Mouse (Mus musculus) ZHBTc4 (cell line): ENCODE results near the gene Slc41a3.

ENCODE experiments used
- DNase-seq: peaks from one replicate; pipeline ENCODE4 v3.0.0-alpha.2; 2011; ENCODE audit warnings: low read depth, low spot score

Slc41a3 gene

GRCm38 (mm10) chr6:90597592-90597991 is 6.9 kb upstream of the Slc41a3 start:
- no peak for DNase-seq

DNA sequence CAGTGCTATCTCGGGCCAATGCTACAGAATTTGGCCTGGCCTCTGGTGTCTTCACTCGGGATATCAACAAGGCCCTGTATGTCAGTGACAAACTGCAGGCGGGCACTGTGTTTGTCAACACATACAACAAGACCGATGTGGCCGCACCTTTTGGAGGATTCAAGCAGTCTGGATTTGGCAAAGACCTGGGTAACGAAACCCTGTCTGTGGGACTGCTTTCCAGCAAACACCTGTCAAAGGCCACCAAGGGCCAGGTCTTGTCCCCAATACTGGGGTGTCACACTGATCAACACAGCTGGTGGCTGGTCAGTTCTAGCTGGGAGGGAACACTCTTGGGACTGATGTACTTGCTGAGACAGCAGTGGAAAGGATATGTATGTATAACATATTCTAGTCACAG is 6.3 kb upstream of the Slc41a3 start:
- DNase-seq, result no peak

DNA sequence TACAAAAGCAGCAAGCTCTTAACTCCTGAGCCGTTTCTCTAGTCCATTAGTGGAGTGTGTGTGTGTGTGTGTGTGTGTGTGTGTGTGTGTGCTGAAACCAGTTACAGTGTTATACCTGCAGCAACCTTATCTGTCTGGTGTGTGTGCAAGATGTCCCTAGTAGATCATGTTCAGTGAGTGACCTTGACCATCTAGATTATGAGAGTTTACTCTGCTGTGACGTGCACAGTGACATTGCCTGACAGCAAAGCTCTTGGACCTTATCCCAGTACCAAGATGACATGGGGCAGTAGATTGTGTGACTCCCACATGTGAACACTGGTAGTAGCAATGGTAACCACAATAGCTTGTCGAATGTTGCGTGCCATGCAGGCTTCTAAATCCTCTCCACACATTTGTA is 4.2 kb upstream of the Slc41a3 start:
- no peak for DNase-seq

- DNase-seq, result no peak
Observed at GRCm38 (mm10) chr6:90601736-90602135, 2.8 kb upstream of the Slc41a3 start.

GRCm38 (mm10) chr6:90602304-90602703 is 2.2 kb upstream of the Slc41a3 start:
- DNase-seq, result no peak

GRCm38 (mm10) chr6:90603126-90603525 is 1.4 kb upstream of the Slc41a3 start:
- DNase-seq, result no peak

DNA sequence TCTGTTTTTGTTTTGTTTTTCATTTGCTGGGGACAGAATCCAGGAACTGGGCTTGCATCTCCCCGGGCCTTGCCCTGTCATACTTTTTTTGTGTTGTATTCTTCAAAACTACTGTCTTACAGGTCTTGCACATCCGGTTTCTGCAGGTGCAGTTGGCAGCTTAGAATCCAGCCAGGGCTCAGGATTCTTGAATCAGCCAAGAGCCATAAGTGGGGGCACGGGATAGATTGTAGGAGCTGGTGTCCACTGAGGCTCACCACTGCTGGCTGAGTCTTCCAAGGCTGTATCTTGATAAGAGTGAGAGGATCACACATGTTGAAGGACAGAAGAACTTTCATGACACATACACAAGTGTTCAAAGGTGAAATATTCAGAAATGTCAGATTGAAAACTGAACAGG is 395 bp upstream of the Slc41a3 start:
- DNase-seq, result no peak

- DNase-seq, result no peak
Observed at GRCm38 (mm10) chr6:90605298-90605665, 757 bp downstream of the Slc41a3 start.

GRCm38 (mm10) chr6:90606538-90606937 is 2.0 kb downstream of the Slc41a3 start:
- peak; percentile 87 for DNase-seq

DNA sequence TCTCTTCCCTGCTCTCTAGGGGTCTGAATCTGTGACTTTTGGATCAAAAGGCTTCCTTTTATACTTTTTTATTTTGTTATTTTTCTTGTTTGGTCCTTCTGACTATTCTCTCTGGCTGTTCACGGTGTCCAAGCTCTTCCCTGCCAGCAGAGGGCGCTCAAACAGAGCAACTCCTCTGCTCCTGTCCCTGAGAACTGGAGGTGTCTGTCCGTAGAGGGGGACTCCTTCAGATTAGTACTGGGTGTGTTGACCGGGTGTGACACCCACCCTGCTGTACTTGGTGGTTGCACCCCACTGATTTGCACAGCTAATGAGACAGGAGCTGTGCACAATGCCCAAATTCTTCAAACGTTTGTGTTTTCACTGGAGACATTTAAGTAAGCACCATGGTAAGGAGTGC is 2.7 kb downstream of the Slc41a3 start:
- peak; percentile 88 for DNase-seq

DNA sequence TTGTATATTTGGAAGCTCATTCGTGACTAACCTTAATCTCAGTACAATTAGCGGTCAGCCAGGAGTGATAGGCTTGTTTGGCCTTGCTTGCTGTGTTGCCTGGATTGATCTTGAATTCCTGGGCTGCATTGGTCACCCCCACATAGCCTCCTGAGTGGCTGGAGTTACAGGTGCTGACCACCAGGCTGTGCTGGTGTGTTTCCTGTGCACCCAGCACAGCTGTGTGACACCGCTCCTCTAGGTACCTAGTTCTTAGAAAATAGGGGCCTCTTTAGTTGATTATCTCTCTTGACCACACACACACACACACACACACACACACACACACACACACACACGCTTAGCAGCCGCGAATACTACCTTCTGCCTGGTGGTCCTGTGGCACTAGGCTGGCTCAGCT is 3.7 kb downstream of the Slc41a3 start:
- DNase-seq, result peak; percentile 62

DNA sequence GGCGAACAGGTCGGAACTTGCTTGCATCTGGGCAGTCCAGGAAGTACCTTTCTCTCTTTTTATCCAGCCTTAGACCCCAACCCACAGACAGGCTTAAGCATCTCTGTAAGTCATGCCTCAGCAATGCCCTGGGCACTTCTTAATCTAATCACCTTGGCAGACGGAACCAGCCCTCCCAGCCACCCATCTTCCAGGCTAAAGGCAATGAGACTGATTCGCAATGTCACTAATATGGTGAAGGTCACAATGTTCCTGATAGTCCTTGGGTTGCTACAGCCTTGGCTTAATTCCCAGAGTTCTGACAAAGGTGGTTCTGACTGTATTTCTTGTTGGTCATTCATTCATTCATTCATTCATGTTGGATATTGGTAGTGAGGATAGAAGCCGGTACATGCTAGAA is 5.7 kb downstream of the Slc41a3 start:
- no peak for DNase-seq

DNA sequence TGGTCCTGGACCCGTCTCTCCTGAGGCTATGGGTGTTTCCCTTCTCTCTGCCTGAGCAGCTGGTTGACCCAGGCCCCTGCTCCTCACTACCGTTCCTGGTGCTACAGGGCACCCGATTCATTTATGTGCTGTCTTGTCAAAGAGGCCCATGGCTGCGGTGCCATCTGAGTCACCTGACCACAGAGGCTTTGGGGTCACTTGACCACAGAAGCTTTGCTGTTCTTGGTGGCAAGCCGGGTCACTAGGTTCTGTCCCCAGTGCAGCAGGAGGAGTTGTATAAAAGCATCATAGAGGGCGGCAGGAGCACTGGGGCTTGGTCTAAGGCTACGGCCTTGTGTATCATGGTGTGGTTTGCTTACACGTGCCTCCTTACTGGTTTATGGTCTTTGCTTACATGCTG is 8.8 kb downstream of the Slc41a3 start:
- DNase-seq, result no peak

GRCm38 (mm10) chr6:90615362-90615761 is 10.8 kb downstream of the Slc41a3 start:
- DNase-seq, result no peak

- no peak for DNase-seq
Observed at GRCm38 (mm10) chr6:90615991-90616390, 11.5 kb downstream of the Slc41a3 start.

- no peak for DNase-seq
Observed at GRCm38 (mm10) chr6:90616481-90616880, 12.0 kb downstream of the Slc41a3 start.

DNA sequence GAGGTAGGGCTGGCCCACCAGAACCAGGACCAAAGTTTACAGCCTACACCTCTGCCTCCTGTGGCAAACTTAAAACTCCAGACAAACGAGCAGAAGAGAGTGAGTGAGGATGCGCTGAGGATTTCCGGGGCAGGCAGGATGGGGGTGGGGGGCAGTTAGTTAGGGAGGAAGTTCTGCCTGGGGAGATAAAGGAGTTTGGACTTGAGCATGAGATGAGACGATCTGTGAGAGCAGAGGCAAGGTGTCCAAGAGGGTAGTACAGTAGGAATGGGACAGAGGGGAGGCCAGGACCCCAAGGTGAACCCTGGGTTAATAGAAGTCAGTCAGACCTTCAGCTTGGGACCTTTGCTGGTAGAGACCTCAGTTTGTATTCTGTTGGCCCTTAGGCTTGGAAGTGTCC is 13.7 kb downstream of the Slc41a3 start:
- DNase-seq, result no peak

DNA sequence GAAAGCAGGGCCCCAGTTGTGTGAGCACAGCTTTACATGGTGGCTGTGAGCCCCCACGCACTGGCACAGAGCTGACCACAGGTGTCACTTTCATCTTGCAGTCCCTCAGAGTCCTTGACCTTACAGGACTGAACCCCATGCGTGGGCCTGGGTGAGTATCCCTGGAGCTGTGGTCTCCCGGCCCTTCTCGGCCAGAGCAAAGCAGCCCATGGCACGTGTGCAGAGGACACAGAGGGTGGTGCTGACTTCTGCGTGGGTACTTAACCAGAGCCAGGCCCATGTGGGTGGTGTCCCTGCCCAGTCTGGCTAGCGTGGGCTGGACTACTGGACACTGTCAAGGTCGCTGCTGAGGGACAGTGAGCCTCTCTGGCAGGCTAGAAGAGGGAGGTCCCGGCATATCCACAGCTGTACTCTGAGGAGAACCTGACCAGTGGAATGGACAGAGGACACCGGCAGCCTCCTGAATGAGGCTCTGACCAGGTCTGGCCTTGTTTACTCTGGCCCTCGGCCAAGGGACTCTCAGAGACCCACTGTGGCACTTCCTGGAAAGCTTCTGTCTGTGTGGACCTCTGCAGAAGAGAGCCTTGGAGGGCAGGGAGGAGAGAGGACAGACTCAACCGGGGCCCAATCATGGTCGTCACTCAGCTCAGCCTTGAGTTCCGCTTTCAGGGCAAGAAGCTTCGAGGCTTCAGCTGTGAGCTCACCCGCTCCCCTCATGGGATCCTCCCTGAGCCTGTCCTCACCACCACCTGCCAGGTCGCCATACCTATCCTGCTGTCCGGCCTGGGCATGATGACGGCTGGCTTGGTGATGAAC is 14.5 kb downstream of the Slc41a3 start:
- DNase-seq, result no peak

- no peak for DNase-seq
Observed at GRCm38 (mm10) chr6:90619936-90620335, 15.4 kb downstream of the Slc41a3 start.

DNA sequence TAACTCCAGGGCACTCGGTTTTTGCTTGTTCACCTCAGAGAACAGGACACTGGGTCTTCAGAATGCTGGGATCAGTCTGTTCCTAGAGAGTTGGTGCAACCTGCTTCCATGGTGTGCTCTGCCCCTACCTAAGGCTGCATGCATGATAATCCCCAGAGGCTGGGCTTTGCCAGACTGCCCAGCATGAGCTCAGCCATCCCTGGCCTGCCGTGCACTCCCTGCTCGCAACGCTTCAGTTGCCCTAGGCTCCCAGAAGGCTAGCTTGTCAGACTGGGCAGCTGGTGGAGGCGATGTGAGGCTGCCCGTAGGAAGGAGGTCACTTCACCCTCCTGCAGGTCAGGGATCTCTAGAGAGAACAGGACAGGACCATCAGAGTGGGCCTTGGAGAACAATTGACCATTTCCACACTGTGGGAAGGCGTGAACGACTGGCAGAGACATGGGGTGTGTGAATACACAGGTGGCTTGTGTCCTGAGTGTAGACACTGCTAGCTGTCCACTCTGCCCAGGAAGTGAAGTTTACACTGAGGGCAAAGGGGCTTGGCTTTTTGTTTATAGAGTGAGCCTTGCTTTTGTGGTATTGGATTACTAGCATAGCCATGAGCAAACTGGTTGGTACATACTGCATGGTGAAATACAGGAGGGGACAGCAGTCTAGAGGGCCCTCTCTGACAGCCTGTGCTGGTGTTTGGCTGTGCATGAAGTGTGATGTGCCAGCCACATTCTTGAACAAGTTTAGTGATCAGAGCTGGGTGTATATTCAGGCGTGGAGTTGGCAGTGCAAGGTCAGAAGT is 16.5 kb downstream of the Slc41a3 start:
- DNase-seq, result no peak

DNA sequence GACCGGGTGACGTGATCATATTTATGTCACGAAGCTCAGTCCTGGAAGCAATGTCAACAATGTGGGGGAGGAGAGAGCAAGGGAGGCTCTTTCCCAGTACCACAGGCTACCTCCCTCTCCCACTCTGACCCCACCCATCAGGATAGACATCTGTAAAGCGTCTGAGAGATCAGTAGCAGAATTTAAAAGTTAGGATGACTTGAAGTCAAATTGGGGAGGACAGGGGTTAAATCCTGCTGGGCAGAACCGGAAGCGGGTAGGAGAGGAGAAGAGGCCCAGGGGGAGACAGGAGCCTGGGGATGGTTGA is 17.0 kb downstream of the Slc41a3 start:
- no peak for DNase-seq

DNA sequence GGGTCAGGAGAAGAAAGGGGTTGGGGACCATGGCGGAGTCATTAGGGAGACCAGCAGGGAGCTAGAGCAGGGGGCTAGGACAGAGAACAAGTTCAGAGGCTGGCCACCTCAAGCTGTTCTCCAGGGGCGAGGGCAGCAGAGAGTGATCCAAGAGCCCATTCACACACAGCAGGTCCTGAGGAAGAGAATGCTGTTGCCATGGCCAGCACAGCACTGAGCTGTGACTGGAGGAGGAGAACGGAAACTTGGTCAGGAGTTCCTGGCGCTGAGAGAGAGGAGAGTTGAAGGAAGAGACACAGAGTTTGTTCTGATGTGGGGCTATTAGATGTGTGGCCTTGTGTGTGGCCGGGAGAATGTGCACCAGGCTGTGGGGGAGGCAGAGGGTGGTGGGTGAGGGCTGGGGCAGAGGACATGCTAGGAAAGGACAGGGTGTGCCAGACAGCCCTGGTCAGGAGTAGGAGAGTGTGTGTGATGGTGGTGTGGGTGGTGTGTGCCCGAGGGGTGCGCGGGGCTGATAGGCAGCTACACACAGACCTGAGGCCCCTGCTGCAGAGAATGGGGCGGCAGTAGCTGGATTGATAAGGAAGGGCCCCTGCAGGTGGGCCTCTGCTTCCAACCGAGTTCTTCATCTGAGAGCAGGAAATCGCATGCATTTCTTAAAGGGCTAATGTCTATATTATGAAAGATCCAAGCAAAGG is 18.4 kb downstream of the Slc41a3 start:
- DNase-seq, result no peak

- DNase-seq, result no peak
Observed at GRCm38 (mm10) chr6:90623456-90623836, 18.9 kb downstream of the Slc41a3 start.
